Mouse (Mus musculus) bone marrow macrophage, adult 2 months (primary cell): ENCODE measurements around the gene Sec14l1.

ENCODE experiments used
- CTCF ChIP-seq: IDR thresholded peaks from 2 replicates; pipeline ENCODE4 v1.5.1; 2012; ENCODE audit warnings: low read depth, mild to moderate bottlenecking, low read length, moderate library complexity
- POLR2A ChIP-seq: IDR thresholded peaks from 2 replicates; pipeline ENCODE4 v1.6.1; 2012; ENCODE audit warnings: mild to moderate bottlenecking, low read depth, low read length, borderline replicate concordance

DNA sequence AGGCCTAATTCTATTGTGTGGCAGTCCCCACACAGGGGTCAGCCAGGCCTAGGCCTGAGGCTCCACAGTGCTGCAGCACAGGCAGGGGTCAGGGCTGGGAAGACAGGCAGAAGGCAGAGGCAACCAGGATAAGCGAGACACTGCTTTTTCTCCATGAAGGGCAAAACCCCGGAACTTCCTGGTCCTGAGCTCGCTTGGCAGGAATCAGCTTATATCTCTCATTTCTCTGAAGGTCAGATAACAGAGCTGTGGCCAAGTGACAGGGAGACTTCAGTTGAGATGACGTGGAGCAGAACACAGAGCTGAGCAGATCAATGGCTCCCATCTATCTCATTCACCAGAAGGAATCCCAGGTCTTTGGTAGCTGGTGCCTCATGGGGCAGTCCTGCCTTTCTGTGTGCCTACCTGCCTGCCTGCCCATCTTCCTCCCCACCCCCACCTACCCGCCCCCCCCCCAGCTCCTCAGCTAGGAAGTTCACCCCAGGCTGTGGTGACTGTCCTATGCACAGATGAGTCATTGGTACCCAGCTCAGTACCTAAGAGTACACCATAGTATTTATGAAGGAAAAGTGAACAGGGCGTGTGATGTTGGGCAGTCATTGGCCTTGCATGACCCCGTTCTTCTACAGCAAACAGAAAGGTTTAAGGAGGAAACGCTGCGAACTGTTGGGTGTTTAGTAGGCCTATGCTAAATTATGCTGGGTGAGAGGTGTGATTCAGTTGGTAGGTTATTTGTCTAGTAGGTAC is 25.1 kb upstream of the Sec14l1 start:
- no peak for TF ChIP-seq CTCF
- no peak for TF ChIP-seq POLR2A
